Mouse (Mus musculus) brain, embryonic 14.5 days (tissue): ENCODE results near the gene Tmem109.

Experiments used
- CTCF ChIP-seq: fragments of 200-500 bp; IDR thresholded peaks from 2 replicates; pipeline ENCODE4 v1.5.1; 2012; ENCODE audit warnings: inconsistent platforms, mild to moderate bottlenecking, moderate library complexity, borderline replicate concordance; ENCODE audit not compliant: insufficient read depth, insufficient read length; ENCODE audit errors: extremely low read depth
- POLR2A ChIP-seq: fragments of 200-500 bp; IDR thresholded peaks from 2 replicates; pipeline ENCODE4 v1.6.1; 2012; ENCODE audit warnings: mild to moderate bottlenecking, inconsistent platforms, borderline replicate concordance; ENCODE audit not compliant: poor library complexity, insufficient read depth, insufficient read length, severe bottlenecking; ENCODE audit errors: extremely low read depth

- TF ChIP-seq POLR2A, result no peak
- peak; percentile 75 for TF ChIP-seq CTCF
Observed at GRCm38 (mm10) chr19:10907891-10908290, 26.1 kb upstream of the Tmem109 start.
